Mouse (Mus musculus) neutrophil, adult 5-6 weeks (primary cell): ENCODE results near the gene Cop1. TPM values are rescaled to one million over a fixed set of nuclear protein-coding genes. Genes with fewer than 3 reads are reported as not detected.
A peak's percentile ranks its signal among the peaks of the same experiment; 100 is the strongest.

Experiments used
- ATAC-seq: fragments of 151-379, 151-347 bp; 2 replicates; pipeline ENCODE4 v1.8.0; 2017; ENCODE audit warnings: mild to moderate bottlenecking, moderate TSS enrichment; ENCODE audit not compliant: insufficient number of reproducible peaks, poor library complexity, low FRiP score, severe bottlenecking; ENCODE audit errors: extremely low read depth
- total RNA-seq: library from RNA; stranded (forward); fragments of 200-1000 nt; gene quantifications from 2 replicates; pipeline ENCODE4 v1.2.3, GENCODE M21; 2017

The Cop1 gene
- total RNA-seq, 1 experiment from 2014 or later: 239 TPM

DNA sequence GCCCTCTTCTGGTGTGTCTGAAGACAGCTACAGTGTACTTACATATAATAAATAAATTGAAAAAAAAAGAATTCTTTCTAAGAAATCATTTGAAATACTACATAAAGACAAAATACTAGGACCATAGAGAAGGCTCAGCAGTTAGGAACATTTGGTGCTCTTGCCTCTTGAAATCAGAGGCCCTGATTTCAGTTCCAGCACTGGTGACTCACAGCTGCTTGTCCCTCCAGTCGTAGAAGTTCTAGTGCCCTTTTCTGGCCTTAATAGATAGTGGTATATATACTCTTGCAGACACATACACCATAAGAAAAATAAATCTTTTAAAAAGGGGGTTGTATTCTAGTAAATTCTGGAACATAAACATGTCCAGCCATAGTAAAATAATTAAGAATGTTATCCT lies 48.0 kb downstream of the Cop1 start:
- no peak for ATAC-seq

DNA sequence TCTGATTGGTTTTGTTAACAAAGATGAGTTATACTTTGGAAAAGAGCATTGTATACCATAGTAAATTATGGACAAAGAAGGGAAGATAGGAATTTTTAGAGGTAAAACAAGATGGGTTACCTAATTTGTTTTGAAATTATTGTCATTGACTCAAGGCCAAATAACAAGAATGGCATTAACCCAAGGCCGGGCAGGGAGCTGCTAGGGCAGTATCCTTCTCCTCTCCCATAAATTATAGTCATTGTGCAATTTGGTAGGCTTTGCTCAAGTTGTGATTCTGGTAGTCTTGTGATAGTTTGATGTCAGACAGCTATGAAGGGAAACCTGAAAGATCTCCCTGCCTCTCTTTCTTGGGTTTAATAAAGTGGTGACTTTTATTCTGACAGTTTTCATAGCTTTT lies 49.7 kb downstream of the Cop1 start:
- no peak for ATAC-seq

DNA sequence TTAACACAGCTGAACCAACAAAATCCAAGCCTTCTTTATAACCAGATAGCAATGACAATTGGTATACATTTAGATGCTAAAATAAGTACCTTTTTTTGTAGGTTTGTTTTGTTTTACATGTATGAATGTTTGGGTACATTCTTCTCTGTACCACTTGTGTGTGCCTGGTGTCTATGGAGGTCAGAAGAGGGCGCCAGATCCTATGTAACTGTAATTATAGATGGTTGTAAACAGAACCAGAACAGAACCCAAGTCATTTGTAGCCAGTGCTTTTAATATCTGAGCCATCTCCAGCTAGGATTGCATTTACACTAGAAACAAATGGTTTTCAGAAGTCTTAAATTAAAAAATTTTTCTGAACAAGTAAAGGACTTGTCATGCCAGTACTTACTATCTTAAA lies 54.7 kb downstream of the Cop1 start:
- ATAC-seq: no peak

DNA sequence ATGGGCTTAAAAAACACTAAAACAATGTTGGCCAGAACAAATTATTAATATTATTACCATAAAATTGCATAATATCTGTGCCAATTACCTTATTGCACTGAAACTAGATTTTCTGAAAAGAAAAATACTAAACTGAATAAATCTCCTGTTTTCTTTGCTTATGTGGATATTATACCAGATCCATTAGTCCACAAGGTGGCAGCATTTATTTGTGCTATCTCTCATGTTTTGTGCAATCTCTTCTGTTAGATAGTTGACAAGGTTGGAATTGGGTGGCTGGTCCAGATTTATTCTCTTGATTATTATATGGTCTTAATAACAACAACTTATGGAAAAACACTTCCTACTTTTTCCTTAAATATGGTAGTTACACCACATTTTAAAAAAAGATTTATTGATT lies 58.1 kb downstream of the Cop1 start:
- ATAC-seq: no peak

DNA sequence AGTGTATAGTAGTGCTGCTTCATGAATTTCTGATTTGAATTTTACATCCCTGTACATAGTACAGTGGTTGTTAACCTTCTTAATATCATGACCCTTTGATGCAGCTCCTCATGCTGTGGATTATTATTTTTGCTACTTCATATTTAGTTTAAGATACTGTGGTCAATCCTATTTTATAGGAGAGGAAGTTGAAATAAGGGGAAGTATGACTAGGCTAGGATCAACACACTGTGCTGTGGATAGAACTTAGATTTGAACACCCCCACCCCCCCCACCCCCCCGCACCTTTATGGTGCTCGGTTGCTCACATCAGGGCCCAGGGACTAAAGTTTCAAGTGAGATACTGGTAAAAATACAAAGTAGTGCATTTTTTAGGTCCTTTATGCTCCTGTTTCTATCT lies 58.7 kb downstream of the Cop1 start:
- 0 out of 2 replicates have a peak, but pooled peaks have one; percentile 41 for ATAC-seq

DNA sequence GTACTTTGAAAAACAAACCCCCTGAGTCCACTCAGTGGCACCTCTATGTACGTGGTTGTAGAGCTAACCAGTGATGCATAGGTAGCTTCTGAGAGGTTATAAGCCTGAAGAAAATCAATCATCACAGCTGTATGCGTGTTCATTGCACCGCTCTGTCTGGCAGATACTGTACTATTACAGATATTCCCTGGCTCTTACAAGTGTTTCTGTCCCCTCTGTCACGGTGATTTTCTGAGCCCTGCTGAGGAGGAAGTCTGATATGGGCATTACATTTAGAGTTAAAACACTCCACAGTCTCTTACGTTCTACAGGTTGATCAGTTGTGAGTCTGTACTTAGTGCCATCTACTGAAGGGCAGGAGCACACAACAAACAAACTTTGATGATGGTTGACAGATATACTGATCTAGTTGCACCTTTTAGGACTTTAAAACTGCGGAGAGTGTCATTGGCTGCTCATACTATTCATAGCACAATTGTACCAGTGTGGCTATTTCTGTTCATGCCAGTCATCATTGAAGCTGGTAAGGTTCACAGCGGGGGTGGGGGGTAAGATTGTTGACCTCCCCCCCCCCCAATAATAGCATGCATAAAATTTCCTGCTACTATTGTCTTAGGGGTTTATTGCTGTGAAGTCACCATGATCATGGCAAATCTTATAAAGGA lies 69.4 kb downstream of the Cop1 start:
- no peak for ATAC-seq

DNA sequence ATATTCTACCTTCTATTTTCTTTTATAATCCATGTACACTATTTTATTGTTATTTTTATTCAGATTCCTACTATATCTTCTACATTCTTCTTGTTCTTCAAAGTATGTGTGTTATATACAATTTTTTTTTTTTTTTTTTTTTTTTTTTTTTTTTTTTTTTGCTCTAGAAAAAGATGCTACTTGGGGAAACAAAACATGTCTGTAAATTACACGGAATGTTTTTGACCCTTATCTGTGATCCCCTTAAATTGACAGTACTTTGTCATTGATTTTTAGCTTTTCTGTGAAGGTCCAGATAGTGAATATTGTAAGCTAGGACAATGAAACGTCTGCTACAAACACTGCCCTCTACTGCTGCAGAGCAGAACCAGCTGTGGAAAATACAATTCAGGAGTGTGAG lies 81.5 kb downstream of the Cop1 start:
- no peak for ATAC-seq

DNA sequence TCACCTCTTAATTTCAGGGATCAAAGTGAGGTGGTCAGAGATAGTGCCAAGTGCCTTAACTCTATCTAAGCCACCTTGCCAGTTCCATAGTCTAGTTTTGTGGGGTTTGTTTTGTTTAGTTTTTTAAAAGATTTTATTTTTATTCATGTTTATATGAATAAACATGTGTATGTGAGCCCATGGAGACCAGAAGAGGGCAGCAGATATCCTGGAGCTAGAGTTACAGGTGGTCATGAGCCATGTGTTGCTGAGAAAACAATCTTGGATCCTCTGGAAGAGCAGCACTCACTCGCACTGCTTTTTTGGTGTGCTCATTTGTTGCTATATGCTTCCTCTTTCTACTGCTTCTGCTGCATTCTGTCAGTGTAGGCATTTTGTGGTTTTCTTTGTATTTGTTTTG lies 90.5 kb downstream of the Cop1 start:
- no peak for ATAC-seq

DNA sequence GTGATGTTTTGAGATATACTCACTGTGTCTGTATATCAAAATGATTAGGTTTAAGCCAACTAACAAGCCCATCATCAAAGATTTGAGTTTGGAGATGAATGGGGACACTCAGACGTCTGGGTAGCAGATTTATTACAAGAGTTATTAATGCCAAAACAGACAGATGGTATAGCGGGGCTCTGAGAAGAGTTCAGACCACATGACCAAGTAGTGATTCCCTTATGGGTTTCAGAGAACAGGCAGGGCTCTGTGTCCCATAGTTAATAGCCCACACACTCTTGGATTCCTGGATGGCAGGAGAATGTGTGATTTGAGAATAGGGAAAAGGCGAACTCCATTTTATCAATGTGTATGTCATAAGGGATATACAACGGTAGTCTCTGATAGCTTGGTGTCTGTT lies 98.9 kb downstream of the Cop1 start:
- no peak for ATAC-seq

DNA sequence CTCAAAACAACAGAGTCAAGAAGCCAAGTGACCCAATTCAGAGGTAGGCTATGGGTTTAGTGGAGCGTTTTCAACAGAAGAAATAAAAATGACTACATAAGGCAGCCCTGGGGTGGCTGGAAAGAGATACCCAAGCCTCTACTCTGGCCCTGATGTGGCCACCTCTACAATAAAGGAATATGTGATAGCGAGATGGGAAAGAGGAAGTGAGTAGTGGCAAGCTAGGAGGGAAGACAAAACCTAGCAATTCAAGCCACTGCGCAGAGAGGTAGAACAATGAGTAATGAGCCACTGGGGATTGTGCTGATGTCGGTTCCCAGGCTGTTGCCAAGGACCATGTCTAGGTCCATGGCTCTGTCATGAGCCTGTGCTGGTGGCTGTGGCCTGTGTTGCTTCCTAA lies 102.0 kb downstream of the Cop1 start:
- ATAC-seq: 0 out of 2 replicates have a peak, but pooled peaks have one; percentile 9

DNA sequence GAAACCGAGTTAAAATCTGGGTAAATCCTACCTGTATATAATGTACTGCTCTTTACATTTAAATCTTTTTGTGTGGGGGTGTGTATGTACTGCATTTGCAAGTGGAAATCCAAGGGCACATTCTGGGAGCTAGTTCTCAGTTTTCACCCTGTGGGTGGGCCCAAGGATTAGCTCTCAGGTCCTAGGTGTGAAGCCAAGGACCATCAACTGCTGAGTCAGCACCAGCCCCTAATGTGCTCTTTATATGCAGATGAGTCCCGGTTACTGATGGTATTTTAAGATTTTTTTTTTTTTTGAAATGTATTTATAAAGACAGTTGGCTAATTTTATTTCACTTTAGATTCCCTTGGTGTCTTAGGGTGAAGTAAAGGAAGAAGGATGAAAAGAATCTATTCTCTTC lies 110.2 kb downstream of the Cop1 start:
- ATAC-seq: no peak

DNA sequence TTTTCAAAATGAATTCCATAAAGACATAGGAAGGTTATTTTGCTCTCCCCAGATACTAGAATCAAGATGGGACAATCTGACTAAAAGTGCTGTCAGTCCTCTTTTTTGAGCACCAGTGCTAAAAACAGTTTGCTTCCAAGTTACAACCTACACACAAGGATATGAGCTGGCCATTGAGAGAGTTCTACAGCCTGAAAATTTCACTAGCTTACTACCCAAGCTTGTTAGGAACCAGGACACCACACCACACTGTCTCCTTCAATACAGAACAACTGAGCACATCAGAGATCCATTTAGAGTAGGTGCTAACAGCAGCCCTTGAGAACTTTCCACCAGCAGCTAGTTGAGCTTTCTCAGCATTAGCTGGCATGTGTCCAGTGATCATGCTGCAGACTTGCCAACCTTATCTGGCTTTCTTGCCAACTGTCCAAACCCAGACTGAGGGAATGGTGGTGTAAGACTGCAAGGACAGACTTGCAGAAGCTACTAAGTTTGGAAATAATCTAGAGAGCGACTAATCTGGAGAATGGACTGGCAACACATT lies 123.0 kb downstream of the Cop1 start:
- no peak for ATAC-seq

DNA sequence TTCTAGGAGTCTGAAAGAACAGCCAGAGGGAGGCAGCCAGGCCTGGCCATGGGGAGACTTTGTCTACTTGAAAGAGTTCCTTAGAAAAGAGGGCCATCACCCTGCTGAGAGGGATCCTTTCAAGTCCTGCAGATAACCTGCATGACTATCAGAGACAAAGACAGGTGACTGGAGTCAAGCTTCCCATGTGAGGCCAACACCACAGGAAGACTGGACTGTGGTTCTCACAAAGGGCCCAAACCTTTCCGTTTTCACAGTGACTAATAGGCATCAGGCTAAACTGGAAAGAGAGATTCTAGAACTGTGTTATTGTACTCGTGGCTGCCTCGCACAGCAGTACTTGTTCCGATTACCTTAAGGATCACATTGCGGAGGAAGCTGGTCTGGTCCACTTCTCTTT lies 126.6 kb downstream of the Cop1 start:
- no peak for ATAC-seq

DNA sequence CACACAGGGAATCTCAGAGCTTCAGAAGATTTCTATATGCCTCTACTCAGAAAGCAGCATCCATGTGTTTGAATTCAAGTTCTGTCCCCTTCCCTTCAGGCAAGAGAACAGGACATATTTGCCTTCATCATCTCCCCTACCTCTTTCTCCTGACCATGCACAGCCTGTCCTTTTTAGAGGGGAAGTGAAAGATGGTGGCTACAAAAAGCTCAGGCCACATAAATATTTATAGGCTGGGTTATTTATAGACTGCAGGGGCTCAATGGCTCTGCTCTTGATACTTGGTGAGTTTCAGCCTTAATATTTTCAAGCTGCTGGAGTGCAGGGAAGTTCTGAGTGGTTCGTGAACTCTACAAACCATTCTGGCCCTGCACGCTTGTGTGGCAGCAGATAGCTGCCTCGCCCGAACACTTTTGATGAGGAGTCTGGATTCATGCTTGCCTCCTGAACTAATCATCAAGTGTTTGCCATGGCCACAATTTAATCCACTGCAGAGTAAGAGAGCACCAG lies 139.8 kb downstream of the Cop1 start:
- ATAC-seq: no peak

DNA sequence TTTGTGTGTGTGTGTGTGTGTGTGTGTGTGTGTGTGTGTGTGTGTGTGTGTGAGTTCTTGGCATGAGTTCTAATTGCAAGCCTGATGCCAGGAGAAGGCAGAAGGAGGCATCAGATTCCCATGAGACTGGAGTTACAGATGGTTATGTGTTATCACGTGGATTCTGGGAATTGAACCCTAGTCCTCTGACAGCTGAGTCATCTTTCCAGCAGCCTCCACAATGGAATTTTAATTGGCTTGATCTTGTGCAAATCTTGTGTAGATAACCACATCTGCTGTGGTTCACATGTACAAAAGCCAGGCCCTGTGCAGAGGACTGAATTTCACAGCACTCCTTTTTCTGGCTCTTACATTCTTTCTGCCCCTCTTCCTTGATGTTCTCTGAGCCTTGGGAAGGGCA lies 150.1 kb downstream of the Cop1 start:
- no peak for ATAC-seq

DNA sequence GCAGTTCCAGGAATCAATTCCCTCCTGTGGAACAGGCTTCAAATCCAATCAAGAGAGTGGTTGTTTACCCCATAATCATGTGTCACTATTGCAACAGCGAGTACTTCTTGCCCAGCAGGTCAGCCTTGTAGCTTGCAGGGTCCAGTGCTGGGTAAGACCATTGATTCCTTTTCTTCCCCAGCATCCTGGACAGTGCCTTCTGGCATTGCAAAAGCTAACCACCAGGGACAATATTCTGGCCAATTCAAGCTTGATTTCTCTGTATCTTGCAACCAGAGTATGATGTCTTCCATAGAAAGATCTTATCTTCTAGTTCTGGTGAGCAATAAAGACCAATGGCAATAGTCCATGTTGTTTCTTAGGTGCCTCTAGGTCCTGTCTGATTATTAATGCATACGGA lies 150.8 kb downstream of the Cop1 start:
- no peak for ATAC-seq

DNA sequence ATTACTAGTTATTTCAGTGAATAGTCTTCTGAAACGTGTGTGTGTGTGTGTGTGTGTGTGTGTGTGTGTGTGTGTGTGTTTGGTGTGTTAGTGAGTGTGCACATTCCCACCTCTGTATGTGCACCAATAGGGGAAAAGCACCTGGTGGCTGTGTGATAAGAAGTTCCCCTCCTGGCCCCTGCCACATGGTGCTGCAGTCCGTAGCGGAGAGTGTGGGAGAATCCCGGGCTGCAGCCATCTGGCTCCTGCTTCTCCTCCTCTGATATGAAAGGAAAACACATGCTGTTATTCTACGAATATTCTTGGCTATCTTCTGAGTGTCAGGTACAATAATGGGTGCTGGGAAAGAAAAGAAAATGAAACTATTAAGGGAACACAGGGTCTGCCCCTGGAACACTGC lies 154.3 kb downstream of the Cop1 start:
- ATAC-seq: no peak

DNA sequence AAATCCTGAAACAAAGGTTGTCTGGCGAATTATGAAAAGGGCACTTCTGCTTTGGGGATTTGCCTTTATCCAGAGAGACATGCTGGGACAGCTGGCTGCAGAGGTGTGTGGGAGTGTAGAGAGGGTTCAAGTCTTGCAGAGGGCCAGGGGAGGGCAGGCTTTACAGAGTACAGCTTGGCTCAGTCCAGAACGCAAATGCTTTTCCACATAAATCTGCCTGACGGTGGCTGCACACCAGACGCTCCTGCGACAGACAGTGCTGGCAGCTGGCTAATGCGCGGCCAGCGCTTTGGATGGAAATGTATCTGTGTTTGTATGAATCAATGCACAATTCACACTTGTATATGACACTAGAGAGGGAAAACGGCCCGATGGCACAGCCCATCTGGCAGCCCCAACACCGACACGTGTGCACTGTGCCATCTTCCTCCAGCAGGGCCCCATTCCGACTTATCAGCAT lies 156.5 kb downstream of the Cop1 start:
- ATAC-seq: no peak

DNA sequence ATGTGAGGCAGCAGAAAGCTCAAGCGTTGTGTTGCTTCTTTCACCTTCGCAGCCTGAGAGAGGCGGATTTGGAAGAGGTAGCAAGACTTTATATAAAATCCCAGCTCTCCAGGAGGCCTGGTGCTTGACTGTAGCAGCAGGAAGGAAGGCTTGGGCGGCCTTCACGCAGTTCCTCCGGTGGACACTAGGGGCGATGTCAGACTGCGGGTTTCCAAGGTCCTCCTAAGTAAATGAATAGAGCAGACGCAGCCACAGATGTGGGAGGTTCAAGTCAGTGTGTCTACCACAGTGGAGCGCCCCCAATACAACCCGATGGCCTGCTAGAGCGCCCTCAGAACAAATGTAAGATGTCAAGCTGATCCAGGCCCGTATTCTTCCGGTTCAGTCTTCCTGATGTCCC lies 157.9 kb downstream of the Cop1 start:
- no peak for ATAC-seq

DNA sequence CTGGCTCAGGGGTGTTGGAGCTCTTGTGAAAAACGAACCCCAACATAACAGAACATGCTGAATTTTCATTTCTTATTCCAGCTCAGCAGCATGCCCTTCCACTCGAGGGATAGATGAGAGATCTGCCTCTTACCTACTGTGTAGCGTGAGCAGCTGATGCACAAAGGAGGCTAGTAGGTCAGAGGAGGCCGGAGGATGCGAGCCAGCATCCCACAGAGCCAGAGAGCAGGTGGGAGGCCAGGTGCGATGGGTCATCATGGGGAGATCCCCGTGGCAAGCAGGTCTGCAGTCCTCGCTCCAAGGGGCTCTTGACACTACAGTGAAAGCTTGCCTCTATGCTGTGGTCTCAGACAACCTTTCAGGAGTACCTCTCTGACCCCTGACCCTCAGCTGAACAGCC lies 160.5 kb downstream of the Cop1 start:
- ATAC-seq: no peak
